Mouse (Mus musculus): Measurements from ENCODE around the gene Hist3h2ba. TPM values are rescaled to one million over a fixed set of nuclear protein-coding genes. Genes with fewer than 3 reads are reported as not detected.

The Hist3h2ba gene
- polyA plus RNA-seq, 1 experiment from 2014 or later, result 21.5 TPM

DNA sequence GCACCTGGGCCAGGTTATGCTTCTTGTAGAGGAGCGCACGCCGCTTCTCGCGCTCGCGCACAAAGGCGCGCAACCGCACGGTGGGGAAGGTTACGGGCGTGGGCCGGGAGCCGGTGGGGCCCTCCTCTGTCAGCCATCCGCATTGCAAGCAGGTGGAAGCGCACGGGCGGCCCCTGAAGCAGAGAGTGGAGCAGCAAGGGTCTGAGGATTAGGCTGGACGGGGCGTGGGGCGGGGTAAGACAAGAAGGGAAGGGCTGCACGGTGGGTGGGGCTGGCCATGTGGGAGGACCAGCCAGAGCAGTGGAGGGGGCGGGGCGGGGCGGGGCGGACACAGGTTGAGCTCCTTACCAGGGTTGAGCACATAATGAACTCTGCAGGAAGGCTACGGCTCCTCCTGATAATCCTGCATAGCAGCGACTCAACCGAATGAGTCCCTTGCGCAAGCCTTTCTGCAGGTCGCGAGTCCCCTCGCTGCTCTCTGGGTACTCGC, 45.7 kb downstream of the Hist3h2ba start:
- H3K4me3 ChIP-seq, result peak overlapping the region; percentile 29
- peak overlapping the region; percentile 59 for H3K4me2 ChIP-seq
- no peak overlapping the region for H3K27ac ChIP-seq
- ATAC-seq (ENCODE audit: borderline replicate concordance, extremely low read depth, low FRiP score, low TSS enrichment), result peak; percentile 82
- no peak overlapping the region for H3K9ac ChIP-seq
- WGBS, result 2% methylated on average over 35 of the region's 35 CpGs
- H3K27me3 ChIP-seq, result peaks cover 26% of the 10 kb centered on the region
- H3K9me3 ChIP-seq, result no peaks in the 10 kb centered on the region
- H3K36me3 ChIP-seq, result peaks cover 15% of the 10 kb centered on the region; the same call in 1 of the 2 replicates
- 0 out of 2 replicates have a peak, but pooled peaks cover 3% of the 10 kb centered on the region for H3K4me1 ChIP-seq

DNA sequence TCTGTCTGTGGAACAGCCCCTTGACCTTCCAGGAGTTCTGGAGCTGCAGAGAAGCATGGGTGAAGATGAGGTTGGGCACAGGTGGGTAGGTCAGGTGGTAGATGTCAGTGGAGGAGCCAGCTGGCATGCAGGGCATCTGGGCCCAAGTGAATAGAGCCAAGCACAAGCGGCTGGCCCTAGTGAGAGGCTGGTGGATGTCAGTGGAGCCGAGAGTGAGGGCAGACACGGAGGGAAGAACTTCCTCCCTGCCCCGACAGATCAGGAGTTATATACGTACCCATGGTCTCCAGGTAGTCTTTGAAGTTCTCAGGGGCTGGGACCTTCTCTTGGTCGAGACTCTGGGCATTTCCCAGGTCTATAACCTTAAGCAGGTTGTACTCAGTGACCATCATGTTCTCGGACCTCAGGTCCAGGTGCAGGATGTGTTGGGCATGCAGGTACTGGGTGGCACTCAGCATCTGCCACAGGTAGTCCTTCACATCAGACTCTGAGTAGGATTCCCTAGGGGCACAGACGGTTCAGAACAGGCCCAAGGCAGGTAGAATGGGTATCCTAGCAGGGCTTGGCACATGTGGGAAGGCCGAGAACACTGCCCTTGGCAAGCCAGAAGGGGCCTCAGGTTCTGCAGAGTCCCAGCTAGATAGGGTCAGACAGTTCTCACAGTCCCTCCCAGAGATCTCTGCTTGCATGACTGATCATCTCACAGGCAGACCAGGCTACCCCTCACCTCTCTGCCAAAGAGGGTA, 46.5 kb downstream of the Hist3h2ba start:
- Histone ChIP-seq H3K4me1 (0 out of 2 replicates have a peak, but pooled peaks cover 3% of the 10 kb centered on the region), H3K9me3 (no peaks in the 10 kb centered on the region), H3K27ac (no peak overlapping the region), H3K9ac (no peak overlapping the region), H3K4me3 (no peak overlapping the region), H3K36me3 (peaks cover 9% of the 10 kb centered on the region; the same call in 1 of the 2 replicates), H3K4me2 (peak overlapping the region; percentile 59; the same call in 1 of the 2 replicates), H3K27me3 (peaks cover 26% of the 10 kb centered on the region)
- ATAC-seq (ENCODE audit: borderline replicate concordance, extremely low read depth, low FRiP score, low TSS enrichment), result no peak
- WGBS, result 75% methylated on average over 9 of the region's 9 CpGs

DNA sequence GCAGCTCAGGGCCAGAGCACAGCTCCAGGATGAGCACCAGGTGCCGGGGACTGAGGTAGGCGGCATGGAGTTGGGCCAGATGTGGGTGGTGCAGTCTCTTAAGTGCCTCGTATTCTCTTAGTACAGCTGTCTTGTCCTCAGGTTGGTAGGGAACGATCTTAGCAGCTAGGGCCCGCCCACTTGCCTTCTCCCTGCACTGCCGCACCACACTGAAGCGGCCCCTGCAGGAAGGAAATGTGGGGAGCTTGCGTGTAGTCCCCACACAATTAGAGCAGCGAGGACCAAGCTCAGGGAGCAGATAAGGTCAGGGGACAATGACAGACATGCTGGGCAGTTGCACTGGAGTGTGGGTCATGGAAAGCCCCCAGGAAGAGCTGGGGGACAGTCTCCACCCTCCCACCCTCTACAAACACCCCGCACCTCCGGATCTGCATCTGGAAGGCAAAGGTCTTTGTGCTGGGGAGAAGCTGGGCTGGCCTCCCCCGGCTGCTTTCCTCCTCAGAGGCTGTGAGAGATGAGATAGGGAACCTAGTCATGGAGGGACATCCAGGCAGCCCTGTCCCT, 47.2 kb downstream of the Hist3h2ba start:
- 39% methylated on average over 12 of the region's 12 CpGs for WGBS
- no peak overlapping the region for H3K4me2 ChIP-seq
- H3K9me3 ChIP-seq, result no peaks in the 10 kb centered on the region
- H3K27me3 ChIP-seq, result peaks cover 26% of the 10 kb centered on the region
- H3K27ac ChIP-seq, result no peak overlapping the region
- H3K4me3 ChIP-seq, result no peak overlapping the region
- H3K36me3 ChIP-seq, result peaks cover 2% of the 10 kb centered on the region; the same call in 1 of the 2 replicates
- no peak overlapping the region for H3K9ac ChIP-seq
- 0 out of 2 replicates have a peak, but pooled peaks cover 3% of the 10 kb centered on the region for H3K4me1 ChIP-seq
- no peak for ATAC-seq (ENCODE audit: borderline replicate concordance, extremely low read depth, low FRiP score, low TSS enrichment)

DNA sequence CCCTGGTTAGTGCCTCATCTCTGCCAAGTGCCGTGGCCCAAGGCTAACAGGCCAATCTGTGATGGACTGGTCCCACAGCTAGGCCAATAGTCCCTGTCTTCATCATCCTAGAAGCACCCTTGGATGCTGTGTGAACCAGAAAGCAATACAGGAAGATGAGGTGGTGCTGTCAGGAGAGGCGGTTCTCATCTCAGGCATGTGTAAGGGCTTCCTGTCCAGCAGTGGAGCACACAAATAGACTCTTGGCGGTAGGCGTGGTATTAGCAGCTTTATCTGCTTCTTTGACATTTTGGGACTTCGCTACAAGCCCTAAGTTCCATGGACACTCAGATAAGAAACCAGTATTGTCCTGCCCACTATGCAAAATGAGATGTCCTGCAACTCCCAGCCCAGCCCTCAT, 48.8 kb downstream of the Hist3h2ba start:
- H3K4me2 ChIP-seq, result no peak overlapping the region
- no peak overlapping the region for H3K27ac ChIP-seq

More for the DNA sequence above, 48.8 kb downstream of the Hist3h2ba start:
- no peak for ATAC-seq (ENCODE audit: borderline replicate concordance, extremely low read depth, low FRiP score, low TSS enrichment)
- H3K4me1 ChIP-seq, result 0 out of 2 replicates have a peak, but pooled peaks cover 3% of the 10 kb centered on the region
- peaks cover 26% of the 10 kb centered on the region for H3K27me3 ChIP-seq
- no peaks in the 10 kb centered on the region for H3K36me3 ChIP-seq
- H3K4me3 ChIP-seq, result no peak overlapping the region
- no peak overlapping the region for H3K9ac ChIP-seq
- 69% methylated on average over 5 of the region's 5 CpGs for WGBS
- no peaks in the 10 kb centered on the region for H3K9me3 ChIP-seq

Small RNAs within 50 kb of the gene (microRNA-seq; reads per million reads assigned to microRNA genes)
- 0.93 reads per million for gene Gm44313

Other genes with a start within 250 kb of the Hist3h2ba start
- gene Olfr319, start 249.8 kb upstream of the Hist3h2ba start, polyA plus RNA-seq (2015; fragmentation: Nextera tagmentation; extraction: Ambion mirVana), result not detected in 2 replicates
- gene Olfr318, start 224.9 kb upstream of the Hist3h2ba start, polyA plus RNA-seq (2015; fragmentation: Nextera tagmentation; extraction: Ambion mirVana), result not detected in 2 replicates
- gene Olfr317, start 209.7 kb upstream of the Hist3h2ba start, polyA plus RNA-seq (2015; fragmentation: Nextera tagmentation; extraction: Ambion mirVana), result not detected in 2 replicates
- gene Olfr316, start 196.2 kb upstream of the Hist3h2ba start, polyA plus RNA-seq (2015; fragmentation: Nextera tagmentation; extraction: Ambion mirVana), result not detected in 2 replicates
- not detected in 2 replicates for gene Olfr315, start 175.7 kb upstream of the Hist3h2ba start, polyA plus RNA-seq (2015; fragmentation: Nextera tagmentation; extraction: Ambion mirVana)
- gene Olfr314, start 166.0 kb upstream of the Hist3h2ba start, polyA plus RNA-seq (2015; fragmentation: Nextera tagmentation; extraction: Ambion mirVana), result not detected in 2 replicates
- 4.5 and 5.7 TPM in 2 replicates for gene Fam183b, start 147.0 kb upstream of the Hist3h2ba start, polyA plus RNA-seq (2015; fragmentation: Nextera tagmentation; extraction: Ambion mirVana)
- not detected in 2 replicates for gene Olfr313, start 133.9 kb upstream of the Hist3h2ba start, polyA plus RNA-seq (2015; fragmentation: Nextera tagmentation; extraction: Ambion mirVana)
- gene Olfr312, start 119.7 kb upstream of the Hist3h2ba start, polyA plus RNA-seq (2015; fragmentation: Nextera tagmentation; extraction: Ambion mirVana), result not detected in 2 replicates
- not detected in 2 replicates for gene Olfr311, start 109.7 kb upstream of the Hist3h2ba start, polyA plus RNA-seq (2015; fragmentation: Nextera tagmentation; extraction: Ambion mirVana)
- 8.1 and 8.9 TPM in 2 replicates for gene Gm12258, start 101.8 kb upstream of the Hist3h2ba start, polyA plus RNA-seq (2015; fragmentation: Nextera tagmentation; extraction: Ambion mirVana)
- 7.6 and 7.9 TPM in 2 replicates for gene 2810021J22Rik, start 81.7 kb upstream of the Hist3h2ba start, polyA plus RNA-seq (2015; fragmentation: Nextera tagmentation; extraction: Ambion mirVana)
- 4.9 and 5.1 TPM in 2 replicates for gene Zfp39, start 44.7 kb upstream of the Hist3h2ba start, polyA plus RNA-seq (2015; fragmentation: Nextera tagmentation; extraction: Ambion mirVana)
- 0.15 TPM in 1 of 2 replicates, not detected in the other for gene Btnl10, start 31.0 kb upstream of the Hist3h2ba start, polyA plus RNA-seq (2015; fragmentation: Nextera tagmentation; extraction: Ambion mirVana)
- 241 and 245 TPM in 2 replicates for gene Rnf187, start 10.0 kb upstream of the Hist3h2ba start, polyA plus RNA-seq (2015; fragmentation: Nextera tagmentation; extraction: Ambion mirVana)
- gene Hist3h2a, start 5.8 kb downstream of the Hist3h2ba start, polyA plus RNA-seq (2015; fragmentation: Nextera tagmentation; extraction: Ambion mirVana), result 22.2 and 23.7 TPM in 2 replicates
- 0.31 and 0.39 TPM in 2 replicates for gene Trim17, start 5.8 kb downstream of the Hist3h2ba start, polyA plus RNA-seq (2015; fragmentation: Nextera tagmentation; extraction: Ambion mirVana)
- gene Trim11, start 29.2 kb downstream of the Hist3h2ba start, polyA plus RNA-seq (2015; fragmentation: Nextera tagmentation; extraction: Ambion mirVana), result 19.9 and 22.9 TPM in 2 replicates
- gene Obscn, start 187.5 kb downstream of the Hist3h2ba start, polyA plus RNA-seq (2015; fragmentation: Nextera tagmentation; extraction: Ambion mirVana), result 1.9 and 3.0 TPM in 2 replicates
- gene Iba57, start 214.8 kb downstream of the Hist3h2ba start, polyA plus RNA-seq (2015; fragmentation: Nextera tagmentation; extraction: Ambion mirVana), result 4.5 and 5.3 TPM in 2 replicates
- gene Gjc2, start 234.3 kb downstream of the Hist3h2ba start, polyA plus RNA-seq (2015; fragmentation: Nextera tagmentation; extraction: Ambion mirVana), result 0.56 and 0.60 TPM in 2 replicates
- gene Guk1, start 243.3 kb downstream of the Hist3h2ba start, polyA plus RNA-seq (2015; fragmentation: Nextera tagmentation; extraction: Ambion mirVana), result 131 and 141 TPM in 2 replicates